Mouse (Mus musculus) midbrain, embryonic 11.5 days (tissue): Measurements from ENCODE around the gene Itga7. TPM values are rescaled to one million over a fixed set of nuclear protein-coding genes. Genes with fewer than 3 reads are reported as not detected.
A peak's percentile ranks its signal among the peaks of the same experiment; 100 is the strongest.

Source experiments
- ATAC-seq: fragments of 200-750 bp; cut with Nextera tagmentation; 2 replicates; pipeline ENCODE4 v1.8.0; 2017; ENCODE audit warnings: moderate TSS enrichment, moderate library complexity; ENCODE audit not compliant: low FRiP score
- DNase-seq: peaks from one replicate; pipeline ENCODE4 v3.0.0; 2015; ENCODE audit warnings: low spot score; ENCODE audit errors: missing footprints
- H3K27ac ChIP-seq: fragments of 300-500 bp; sonication (generic); 2 replicates; pipeline ENCODE4 v1.5.1; 2014; ENCODE audit warnings: low read depth, low read length
- H3K27me3 ChIP-seq: fragments of 300-500 bp; sonication (generic); 2 replicates; pipeline ENCODE4 v1.6.1; 2014; ENCODE audit warnings: mild to moderate bottlenecking, low read length, moderate library complexity, mixed read lengths; ENCODE audit not compliant: control insufficient read depth, insufficient read depth
- H3K36me3 ChIP-seq: fragments of 300-500 bp; sonication (generic); 2 replicates; pipeline ENCODE4 v1.6.1; 2014; ENCODE audit warnings: mild to moderate bottlenecking, low read length, moderate library complexity, mixed read lengths; ENCODE audit not compliant: control insufficient read depth, insufficient read depth
- H3K4me1 ChIP-seq: fragments of 300-500 bp; sonication (generic); 2 replicates; pipeline ENCODE4 v1.6.1; 2014; ENCODE audit warnings: low read length; ENCODE audit not compliant: control insufficient read depth, insufficient read depth
- H3K4me2 ChIP-seq: fragments of 300-500 bp; sonication (generic); 2 replicates; pipeline ENCODE4 v1.6.1; 2014; ENCODE audit warnings: mild to moderate bottlenecking, moderate library complexity
- H3K4me3 ChIP-seq: fragments of 300-500 bp; sonication (generic); 2 replicates; pipeline ENCODE4 v1.5.1; 2014; ENCODE audit warnings: low read depth, low read length
- H3K9ac ChIP-seq: fragments of 300-500 bp; sonication (generic); 2 replicates; pipeline ENCODE4 v1.6.1; 2014; ENCODE audit warnings: low read length
- H3K9me3 ChIP-seq: fragments of 300-500 bp; sonication (generic); 2 replicates; pipeline ENCODE4 v1.6.1; 2016; ENCODE audit warnings: low read length; ENCODE audit not compliant: control insufficient read depth
- WGBS: fragments of 180-500 bp; shearing (Covaris S2); extraction: QIAGEN DNeasy Blood & Tissue Kit; methylation state at CpG from one replicate; pipeline ENCODE4 v1.1.7; 2014; 5-methylcytosine and 5-hydroxymethylcytosine counted together
- polyA plus RNA-seq: library from polyadenylated mRNA; unstranded; fragments of >200 nt; fragmentation: Nextera tagmentation; extraction: Ambion mirVana; gene quantifications from 2 replicates; pipeline ENCODE4 v1.2.1, GENCODE M21; 2014

Itga7 gene
- polyA plus RNA-seq, 1 experiment from 2014 or later, result 1.7 TPM

DNA sequence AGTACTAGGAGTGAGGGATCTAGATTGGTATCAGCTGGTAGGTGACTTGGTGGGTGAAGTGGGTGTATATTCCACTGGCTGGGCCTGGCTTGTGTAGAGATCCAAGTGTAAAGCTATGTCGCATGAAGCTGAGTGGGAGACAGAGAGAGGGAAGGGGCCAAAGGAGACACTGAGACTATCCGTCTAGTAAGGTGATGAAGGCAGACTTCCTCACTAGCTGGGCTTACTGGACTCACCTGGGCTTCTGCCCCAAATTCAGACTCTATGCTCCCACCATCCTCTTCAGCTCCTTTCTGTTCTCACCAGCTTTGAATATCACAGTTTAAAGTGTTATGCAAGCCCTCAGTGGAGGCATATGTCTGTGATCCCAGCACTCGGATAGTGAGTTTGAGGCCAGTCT lies 17.0 kb upstream of the Itga7 start:
- H3K4me2 ChIP-seq, result no peak overlapping the region
- no peaks in the 10 kb centered on the region for H3K27me3 ChIP-seq
- DNase-seq, result no peak
- no peak overlapping the region for H3K4me3 ChIP-seq
- H3K36me3 ChIP-seq, result no peaks in the 10 kb centered on the region
- no peak overlapping the region for H3K9ac ChIP-seq
- H3K4me1 ChIP-seq, result peaks cover 5% of the 10 kb centered on the region
- 89% methylated on average over 3 of the region's 3 CpGs for WGBS
- no peak overlapping the region for H3K27ac ChIP-seq
- ATAC-seq, result no peak
- H3K9me3 ChIP-seq, result no peaks in the 10 kb centered on the region

DNA sequence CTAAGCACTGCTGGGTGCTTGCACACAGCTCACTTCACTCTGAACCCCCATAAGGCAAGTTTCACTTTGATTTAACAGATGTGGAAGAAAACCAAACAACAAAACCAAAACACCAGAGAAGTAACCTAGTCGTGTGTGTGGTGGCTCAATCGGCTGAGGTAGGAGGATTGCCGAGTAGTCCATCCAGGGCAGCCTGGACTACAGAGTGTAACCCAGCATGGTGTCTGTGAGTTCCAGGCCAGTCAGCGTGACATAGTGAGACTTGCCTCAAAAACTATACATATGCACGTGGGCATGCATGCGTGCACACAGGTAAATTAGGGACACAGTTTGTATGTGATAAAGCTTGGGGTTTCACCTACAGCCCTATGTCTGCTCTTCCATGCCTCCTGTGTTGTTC lies 16.2 kb upstream of the Itga7 start:
- Histone ChIP-seq H3K36me3 (no peaks in the 10 kb centered on the region), H3K4me1 (peaks cover 8% of the 10 kb centered on the region)
- WGBS, result 91% methylated on average over 6 of the region's 6 CpGs

DNA sequence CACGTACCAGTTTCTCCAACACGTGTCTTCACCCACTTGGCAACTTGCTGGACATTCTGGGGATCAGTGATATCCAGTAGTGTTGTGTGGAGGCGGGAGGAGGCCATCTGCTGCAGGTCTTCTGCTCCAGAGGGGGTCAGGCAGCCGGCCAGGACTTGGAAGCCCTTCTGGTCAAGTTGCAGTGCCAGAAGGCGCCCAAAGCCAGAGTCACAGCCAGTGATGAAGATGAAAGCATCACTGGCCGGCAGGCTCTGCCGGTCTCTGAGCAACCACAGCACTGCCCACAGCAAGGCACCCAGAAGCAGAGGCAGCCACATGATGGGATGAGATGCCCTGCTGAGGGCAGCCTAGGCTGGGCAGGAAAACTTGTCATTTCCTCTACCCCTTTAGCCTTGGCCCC lies 15.4 kb upstream of the Itga7 start:
- H3K4me1 ChIP-seq, result peaks cover 13% of the 10 kb centered on the region
- H3K27ac ChIP-seq, result no peak overlapping the region
- H3K4me3 ChIP-seq, result no peak overlapping the region
- no peak for DNase-seq
- H3K9ac ChIP-seq, result no peak overlapping the region
- H3K9me3 ChIP-seq, result no peaks in the 10 kb centered on the region
- 76% methylated on average over 7 of the region's 7 CpGs for WGBS
- no peak overlapping the region for H3K4me2 ChIP-seq
- H3K27me3 ChIP-seq, result no peaks in the 10 kb centered on the region
- H3K36me3 ChIP-seq, result no peaks in the 10 kb centered on the region
- no peak for ATAC-seq

More for the DNA sequence above, 16.2 kb upstream of the Itga7 start:
- Histone ChIP-seq H3K4me3 (no peak overlapping the region), H3K27ac (no peak overlapping the region), H3K9me3 (no peaks in the 10 kb centered on the region), H3K4me2 (no peak overlapping the region), H3K27me3 (no peaks in the 10 kb centered on the region), H3K9ac (no peak overlapping the region)
- ATAC-seq (no peak), DNase-seq (no peak)

DNA sequence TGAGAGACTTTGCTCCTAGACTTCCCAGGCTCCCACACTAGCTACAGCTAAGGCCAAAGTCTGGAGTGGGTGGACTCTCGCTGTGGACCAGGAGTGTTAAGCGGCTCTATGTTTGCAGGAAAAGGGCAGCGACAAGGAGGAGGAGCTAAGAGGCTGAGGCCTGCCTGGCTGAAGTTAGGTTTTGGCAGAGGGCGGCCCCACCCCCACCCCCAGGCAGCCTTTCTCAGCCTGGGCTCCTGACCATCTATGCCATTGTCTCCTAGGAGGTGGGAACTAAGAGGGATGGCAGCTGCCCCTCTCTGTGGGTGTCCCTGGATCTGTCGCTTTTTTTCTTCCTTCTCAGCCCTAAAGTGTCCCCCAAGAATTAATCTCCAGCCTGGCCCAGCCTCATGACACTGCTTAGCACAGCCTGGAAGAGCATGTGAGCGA lies 14.4 kb upstream of the Itga7 start:
- no peak for ATAC-seq
- 10% methylated on average over 6 of the region's 6 CpGs for WGBS
- Histone ChIP-seq H3K27me3 (no peaks in the 10 kb centered on the region), H3K9ac (peak overlapping the region; percentile 21; the same call in 1 of the 2 replicates), H3K9me3 (no peaks in the 10 kb centered on the region), H3K4me3 (no peak overlapping the region), H3K4me2 (no peak overlapping the region), H3K36me3 (no peaks in the 10 kb centered on the region), H3K4me1 (peaks cover 16% of the 10 kb centered on the region), H3K27ac (0 out of 2 replicates have a peak overlapping the region, but pooled peaks have one; percentile 2)
- DNase-seq, result no peak

DNA sequence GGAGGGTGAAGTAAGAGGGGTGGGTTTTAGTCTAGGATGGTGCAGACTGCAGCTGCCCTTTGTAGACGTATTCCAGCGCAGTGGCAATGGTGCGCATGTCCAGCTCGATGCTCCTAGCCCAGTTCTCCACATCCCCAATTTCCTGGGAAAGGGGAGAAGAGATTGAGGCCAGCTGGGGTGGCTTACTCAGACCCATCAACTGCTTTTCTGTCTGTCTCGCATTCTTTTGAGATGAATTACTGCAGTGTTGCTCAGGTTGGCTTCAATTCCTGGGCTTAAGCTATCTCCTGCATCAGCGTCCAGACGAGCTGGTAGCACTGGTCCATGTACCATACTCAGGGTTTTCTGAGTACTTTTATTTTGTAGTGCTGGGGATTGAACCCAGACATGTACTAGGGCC lies 13.7 kb upstream of the Itga7 start:
- no peak overlapping the region for H3K4me2 ChIP-seq
- no peak overlapping the region for H3K4me3 ChIP-seq
- H3K27me3 ChIP-seq, result no peaks in the 10 kb centered on the region
- no peaks in the 10 kb centered on the region for H3K9me3 ChIP-seq
- DNase-seq (no peak), ATAC-seq (no peak)
- no peak overlapping the region for H3K27ac ChIP-seq
- WGBS, result 77% methylated on average over 7 of the region's 7 CpGs
- no peak overlapping the region for H3K9ac ChIP-seq
- H3K4me1 ChIP-seq, result peaks cover 16% of the 10 kb centered on the region
- no peaks in the 10 kb centered on the region for H3K36me3 ChIP-seq

DNA sequence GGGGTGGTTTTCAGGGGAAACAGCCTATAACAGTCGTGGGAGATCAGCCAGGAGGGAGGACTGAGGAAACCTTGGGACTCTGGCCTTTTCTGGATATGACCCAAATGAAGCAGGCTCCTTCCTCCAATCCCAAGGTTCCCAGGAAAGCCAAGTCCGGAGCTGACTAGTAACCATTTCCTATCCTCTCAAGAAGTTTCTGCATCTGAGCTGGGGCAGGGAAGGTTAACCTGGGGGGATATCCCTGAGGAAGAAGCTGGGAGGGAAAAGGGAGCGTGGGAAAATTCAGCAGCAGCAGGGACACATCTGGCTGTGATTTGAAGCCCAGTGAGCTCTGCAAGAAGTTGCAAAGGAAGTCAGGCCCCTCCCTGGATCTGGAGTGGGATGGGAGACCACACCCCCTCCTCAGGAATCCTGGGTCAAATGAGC lies 12.9 kb upstream of the Itga7 start:
- Histone ChIP-seq H3K9me3 (no peaks in the 10 kb centered on the region), H3K4me3 (no peak overlapping the region), H3K27ac (no peak overlapping the region), H3K4me2 (no peak overlapping the region), H3K9ac (no peak overlapping the region), H3K4me1 (peaks cover 16% of the 10 kb centered on the region), H3K27me3 (no peaks in the 10 kb centered on the region), H3K36me3 (no peaks in the 10 kb centered on the region)
- DNase-seq (no peak), ATAC-seq (no peak)
- WGBS, result 69% methylated on average over 3 of the region's 3 CpGs

DNA sequence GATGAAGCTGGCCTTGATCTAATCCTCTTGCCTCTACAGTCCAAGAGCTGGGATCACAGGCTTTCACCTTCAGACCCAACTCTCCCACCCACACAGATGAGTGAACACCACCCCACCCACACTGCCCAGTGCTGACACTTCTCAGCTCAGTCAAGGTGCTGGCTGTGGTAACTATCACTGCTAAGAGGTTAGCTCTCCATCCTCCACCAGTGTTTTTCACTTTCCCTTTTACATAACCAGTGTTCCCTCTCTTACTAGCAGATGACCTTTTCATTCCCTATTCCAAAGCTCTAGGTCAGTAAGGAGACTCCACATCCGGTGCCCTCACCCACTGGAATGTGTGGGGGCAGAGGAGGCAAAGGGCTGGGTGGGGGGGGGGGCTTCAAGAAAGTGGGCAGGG lies 12.4 kb upstream of the Itga7 start:
- no peak overlapping the region for H3K4me3 ChIP-seq
- H3K4me2 ChIP-seq, result no peak overlapping the region
- H3K4me1 ChIP-seq, result peaks cover 16% of the 10 kb centered on the region
- no peaks in the 10 kb centered on the region for H3K36me3 ChIP-seq
- no peaks in the 10 kb centered on the region for H3K27me3 ChIP-seq
- WGBS, result 79% methylated on average over 1 of the region's 1 CpGs
- DNase-seq (no peak), ATAC-seq (no peak)
- H3K9ac ChIP-seq, result no peak overlapping the region
- H3K27ac ChIP-seq, result no peak overlapping the region
- H3K9me3 ChIP-seq, result no peaks in the 10 kb centered on the region

DNA sequence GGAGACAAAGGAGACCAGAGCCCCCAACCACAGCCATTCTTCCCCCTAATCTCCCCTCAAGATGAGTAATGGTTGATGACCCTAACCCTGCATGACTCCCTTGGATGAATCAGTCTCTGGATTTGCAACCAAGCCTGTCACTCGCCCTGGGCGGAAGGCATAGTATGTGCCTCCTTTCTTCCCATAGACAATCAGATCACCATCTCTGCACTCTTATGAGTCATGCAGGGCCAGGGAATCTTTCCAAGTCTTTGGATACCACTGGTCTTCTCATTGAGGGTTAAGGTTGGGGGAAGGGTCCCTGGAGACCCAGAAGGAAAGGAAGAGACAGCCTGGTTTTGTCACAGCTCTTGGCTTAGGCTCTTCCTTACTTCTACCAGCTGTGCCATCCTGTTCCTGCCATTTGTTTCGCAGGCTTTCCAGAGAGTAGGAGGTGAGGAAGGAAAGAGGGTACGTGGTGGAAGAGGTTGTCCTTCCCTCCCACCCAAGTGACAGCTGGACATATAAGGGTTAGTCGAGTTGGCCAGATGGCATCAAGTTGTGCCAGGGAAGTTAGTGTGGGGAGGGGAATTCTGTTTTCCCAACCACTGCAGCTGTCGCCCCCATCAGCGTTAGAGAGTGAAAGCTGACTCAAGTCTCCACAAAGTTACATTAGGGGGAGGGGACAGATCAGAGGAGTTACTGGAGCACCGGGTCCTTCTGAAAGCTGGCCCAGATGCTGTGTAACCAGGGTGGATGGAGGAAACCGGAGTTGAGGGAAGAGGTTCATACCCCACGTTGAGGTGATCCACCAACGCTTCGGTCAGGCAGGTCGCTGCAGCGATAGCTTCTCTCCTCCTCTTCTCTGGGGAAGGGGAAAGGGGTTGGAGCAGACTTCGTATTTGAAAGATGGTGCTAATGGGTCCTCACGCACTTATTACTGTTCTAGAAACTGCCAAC lies 11.5 kb upstream of the Itga7 start:
- Histone ChIP-seq H3K4me2 (peak overlapping the region; percentile 50), H3K27ac (no peak overlapping the region), H3K9me3 (no peaks in the 10 kb centered on the region), H3K9ac (peak overlapping the region; percentile 76), H3K4me1 (peaks cover 16% of the 10 kb centered on the region), H3K27me3 (no peaks in the 10 kb centered on the region), H3K4me3 (peak overlapping the region; percentile 66), H3K36me3 (no peaks in the 10 kb centered on the region)
- WGBS, result 75% methylated on average over 16 of the region's 16 CpGs
- ATAC-seq (no peak), DNase-seq (no peak)

DNA sequence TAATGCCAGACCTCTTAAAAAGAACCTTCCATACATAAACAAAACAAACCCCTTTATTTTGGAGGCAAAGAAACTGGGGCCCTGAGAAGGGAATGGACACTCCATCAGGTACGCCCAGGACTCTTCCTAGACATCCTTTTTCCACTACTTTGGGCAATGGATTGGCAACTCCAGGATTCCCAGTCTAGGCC lies 10.9 kb upstream of the Itga7 start, which contains the start of gene Rdh5:
Gene Rdh5 (minus strand): TSS at position 67 of the 191 bp plus-strand sequence.
- no peaks in the 10 kb centered on the region for H3K27me3 ChIP-seq
- DNase-seq, result no peak
- WGBS, result 10% methylated on average over 1 of the region's 1 CpGs

More for the DNA sequence above, 10.9 kb upstream of the Itga7 start, which contains the start of gene Rdh5:
- Histone ChIP-seq H3K4me2 (peak within 1 kb of the TSS; percentile 50), H3K27ac (peak within 1 kb of the TSS; percentile 64), H3K4me3 (peak within 1 kb of the TSS; percentile 66), H3K4me1 (peaks cover 16% of the 10 kb centered on the region), H3K36me3 (no peaks in the 10 kb centered on the region), H3K9ac (peak within 1 kb of the TSS; percentile 76), H3K9me3 (no peaks in the 10 kb centered on the region)
- ATAC-seq, result no peak
